In the genomic region with DNA sequence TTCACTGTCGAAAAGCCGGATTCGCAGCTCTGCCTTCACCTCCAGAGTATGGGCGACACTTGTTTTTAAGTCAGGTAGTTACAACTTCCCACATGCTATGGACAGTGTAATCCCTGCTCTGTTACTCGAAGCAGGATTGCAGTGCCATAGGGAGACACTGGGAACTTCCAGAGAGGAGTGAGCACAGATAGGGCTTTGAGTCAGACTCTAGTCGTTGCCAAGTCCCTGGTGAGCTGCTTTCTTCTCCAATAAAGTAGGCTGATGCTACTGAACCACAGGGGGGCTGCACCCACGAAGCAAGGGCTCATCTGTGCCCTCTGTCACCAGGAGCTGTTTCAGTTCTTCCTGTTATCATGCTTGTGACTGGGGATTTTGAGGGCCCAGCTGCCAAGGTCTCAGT, we compare ENCODE assay signal across 28 mouse cellular contexts. TPM values are rescaled to one million over a fixed set of nuclear protein-coding genes. Genes with fewer than 3 reads are reported as not detected.
DNase-seq lines count a peak whose midpoint lies in the region; ATAC-seq and TF ChIP-seq lines count a peak whose summit lies in the region.
"Had no signal": no experiment of that assay in that cellular context is flagged by ENCODE, and none has a peak within 500 bp of the region (broad histone marks: within the 10 kb centered on the region; RNA-seq: fewer than 3 reads in every experiment).

No protein-coding gene starts in this region.

- H3K27ac ChIP-seq in embryonic facial prominence, embryonic 13.5 days, result no peak overlapping the region
- H3K27ac ChIP-seq in embryonic facial prominence, embryonic 10.5 days (replicated peaks), result no peak overlapping the region
- H3K27ac ChIP-seq in left cerebral cortex, adult 2 months, result no peak overlapping the region; the same call in 1 of the 2 replicates
- H3K27ac ChIP-seq: embryonic facial prominence, embryonic 12.5 days; forebrain, embryonic 12.5 days; forebrain, embryonic 15.5 days; heart, embryonic 15.5 days; hindbrain, embryonic 10.5 days; hindbrain, embryonic 13.5 days; intestine, embryonic 15.5 days had no signal

- intact Hi-C loops in left cerebral cortex, adult 2 months (cut with DNase I), result no loop called here

- no peak; the same call in 1 of the 2 replicates for TF ChIP-seq CTCF in left cerebral cortex, adult 2 months (IDR thresholded peaks at IDR 0.05)

- 0 out of 2 replicates have a peak overlapping the region, but pooled peaks have one; percentile 3 for H3K9ac ChIP-seq in embryonic facial prominence, embryonic 13.5 days
- H3K9ac ChIP-seq: embryonic facial prominence, embryonic 12.5 days; forebrain, embryonic 12.5 days; forebrain, embryonic 15.5 days; heart, embryonic 12.5 days; heart, embryonic 15.5 days; intestine, embryonic 15.5 days had no signal

- no peaks in the 10 kb centered on the region for H3K4me1 ChIP-seq in embryonic facial prominence, embryonic 13.5 days
- H3K4me1 ChIP-seq in embryonic facial prominence, embryonic 10.5 days, result no peaks in the 10 kb centered on the region
- H3K4me1 ChIP-seq: embryonic facial prominence, embryonic 12.5 days; forebrain, embryonic 12.5 days; forebrain, embryonic 15.5 days; heart, embryonic 12.5 days; heart, embryonic 15.5 days; hindbrain, embryonic 10.5 days; hindbrain, embryonic 13.5 days; intestine, embryonic 15.5 days had no signal

- H3K9me3 ChIP-seq in embryonic facial prominence, embryonic 13.5 days, result no peaks in the 10 kb centered on the region
- H3K9me3 ChIP-seq in embryonic facial prominence, embryonic 10.5 days, result no peaks in the 10 kb centered on the region
- H3K9me3 ChIP-seq: embryonic facial prominence, embryonic 12.5 days; forebrain, embryonic 12.5 days; forebrain, embryonic 15.5 days; G1E; heart, embryonic 12.5 days; heart, embryonic 15.5 days; hindbrain, embryonic 10.5 days; hindbrain, embryonic 13.5 days; intestine, embryonic 15.5 days had no signal

- DNase-seq in embryonic facial prominence, embryonic 10.5 days (ENCODE audit: low spot score), result no peak
- peak; percentile 54 for DNase-seq in layer of hippocampus, adult 9-11 months
- no peak for DNase-seq in layer of hippocampus, postnatal 14 days (ENCODE audit: low spot score in 2 of 2)
- peak; percentile 15 for DNase-seq in Muller cell, postnatal 12 days (ENCODE audit: inconsistent ontology term)
- peak; percentile 29 for DNase-seq in telencephalon, adult 2 months (ENCODE audit: low read depth, low spot score)
- no peak for DNase-seq in gastrocnemius, adult 8-10 months (ENCODE audit: low spot score in 2 of 2)
- DNase-seq in left cerebral cortex, adult 2 months (ENCODE audit: extremely low spot score in 1 of 2, low spot score in 2 of 2), result no peak
- DNase-seq: adrenal gland, adult 2 months; adrenal gland, postnatal 14 days; cerebellum, adult 2 months; cerebellum, postnatal 10 days; gastrocnemius, adult 2 months; gastrocnemius, postnatal 25 days; heart, adult 18-20 months; heart, postnatal 10 days; heart, postnatal 36 days had no signal

- H3K4me2 ChIP-seq in embryonic facial prominence, embryonic 13.5 days, result no peak overlapping the region
- H3K4me2 ChIP-seq: embryonic facial prominence, embryonic 12.5 days; forebrain, embryonic 12.5 days; forebrain, embryonic 15.5 days; heart, embryonic 12.5 days; heart, embryonic 15.5 days; hindbrain, embryonic 13.5 days; intestine, embryonic 15.5 days had no signal

- H3K4me3 ChIP-seq in embryonic facial prominence, embryonic 13.5 days, result no peak overlapping the region
- no peak overlapping the region for H3K4me3 ChIP-seq in embryonic facial prominence, embryonic 10.5 days
- H3K4me3 ChIP-seq in left cerebral cortex, adult 2 months, result no peak overlapping the region
- H3K4me3 ChIP-seq: embryonic facial prominence, embryonic 12.5 days; erythroblast, embryonic 14.5 days; forebrain, embryonic 12.5 days; forebrain, embryonic 15.5 days; gastrocnemius, adult 2 months; heart, embryonic 12.5 days; heart, embryonic 15.5 days; hindbrain, embryonic 10.5 days; hindbrain, embryonic 13.5 days; intestine, embryonic 15.5 days had no signal

- H3K36me3 ChIP-seq in embryonic facial prominence, embryonic 13.5 days, result peaks cover 100% of the 10 kb centered on the region
- peaks cover 100% of the 10 kb centered on the region for H3K36me3 ChIP-seq in embryonic facial prominence, embryonic 10.5 days (replicated peaks)

- WGBS in embryonic facial prominence, embryonic 13.5 days, result 92% methylated on average over 7 of the region's 7 CpGs
- 91% methylated on average over 7 of the region's 7 CpGs for WGBS in embryonic facial prominence, embryonic 10.5 days

- no peaks in the 10 kb centered on the region for H3K27me3 ChIP-seq in embryonic facial prominence, embryonic 13.5 days
- H3K27me3 ChIP-seq in embryonic facial prominence, embryonic 10.5 days (replicated peaks; ENCODE audit: low read depth, poor library complexity, severe bottlenecking), result no peaks in the 10 kb centered on the region
- H3K27me3 ChIP-seq: embryonic facial prominence, embryonic 12.5 days; forebrain, embryonic 12.5 days; forebrain, embryonic 15.5 days; heart, embryonic 12.5 days; heart, embryonic 15.5 days; hindbrain, embryonic 13.5 days; intestine, embryonic 15.5 days had no signal

- ATAC-seq in embryonic facial prominence, embryonic 13.5 days (ENCODE audit: insufficient number of reproducible peaks, insufficient read depth, low FRiP score, low TSS enrichment, low read depth), result no peak
- ATAC-seq: forebrain, embryonic 15.5 days; hindbrain, embryonic 16.5 days; intestine, embryonic 15.5 days had no signal

RNA-seq across cellular contexts. Expression of gene Pomt1, which starts 14.8 kb away (rescaled TPM):
- polyA plus RNA-seq in embryonic facial prominence, embryonic 13.5 days (2015; fragmentation: Nextera tagmentation; extraction: Ambion mirVana), result 25.1 and 31.3 TPM in 2 replicates
- 22.4 and 22.5 TPM in 2 replicates for polyA plus RNA-seq in embryonic facial prominence, embryonic 10.5 days (2016; fragmentation: Nextera tagmentation; extraction: Ambion mirVana)
- 10 to 100 TPM; 22.4 to 23.6 TPM for total RNA-seq in layer of hippocampus, postnatal 14 days (2021)
- total RNA-seq in gastrocnemius, adult 8-10 months (2022), result 10 to 100 TPM in 3 of 4 experiments, 1 to 10 TPM in 1; 10.0 to 12.5 (median 11.9) TPM
- 10 to 100 TPM; 23.7 to 25.3 TPM for total RNA-seq in left cerebral cortex, adult 2 months (2021)

RNA-seq across cellular contexts. Expression of gene Uck1, which starts 38.4 kb away (rescaled TPM):
- 68.9 and 69.4 TPM in 2 replicates for polyA plus RNA-seq in embryonic facial prominence, embryonic 13.5 days (2015; fragmentation: Nextera tagmentation; extraction: Ambion mirVana)
- polyA plus RNA-seq in embryonic facial prominence, embryonic 10.5 days (2016; fragmentation: Nextera tagmentation; extraction: Ambion mirVana), result 74.7 and 84.0 TPM in 2 replicates
- 10 to 100 TPM; 55.5 to 59.2 TPM for total RNA-seq in layer of hippocampus, postnatal 14 days (2021)
- 10 to 100 TPM; 10.1 to 10.9 (median 10.7) TPM for total RNA-seq in gastrocnemius, adult 8-10 months (2022)
- 10 to 100 TPM; 45.9 to 47.1 TPM for total RNA-seq in left cerebral cortex, adult 2 months (2021)

Comparison
In these comparisons a context has a peak if more than half of its experiments do, and no peak if none do; other contexts are left out.
1. DNase-seq: peak in layer of hippocampus, adult 9-11 months (single experiment), Muller cell, postnatal 12 days (single experiment) and telencephalon, adult 2 months (single experiment); none in embryonic facial prominence, embryonic 10.5 days (single experiment), layer of hippocampus, postnatal 14 days (0 of 2), gastrocnemius, adult 8-10 months (0 of 2) and left cerebral cortex, adult 2 months (0 of 2).